Mouse (Mus musculus) intestine, postnatal 0 days (tissue): Measurements from ENCODE around the gene Gm26657. TPM values are rescaled to one million over a fixed set of nuclear protein-coding genes. Genes with fewer than 3 reads are reported as not detected.

ENCODE experiments used
- ATAC-seq: fragments of 200-750 bp; cut with Nextera tagmentation; 2 replicates; pipeline ENCODE4 v1.8.0; 2017; ENCODE audit warnings: mild to moderate bottlenecking, moderate TSS enrichment, moderate library complexity
- H3K27ac ChIP-seq: fragments of 300-500 bp; sonication (generic); 2 replicates; pipeline ENCODE4 v1.5.1; 2014; ENCODE audit warnings: mild to moderate bottlenecking, low read depth, low read length, moderate library complexity
- H3K27me3 ChIP-seq: fragments of 300-500 bp; sonication (generic); replicated peaks from 2 replicates; pipeline ENCODE4 v1.6.1; 2014; ENCODE audit warnings: low read length, mixed read lengths; ENCODE audit not compliant: control insufficient read depth, insufficient read depth
- H3K36me3 ChIP-seq: fragments of 300-500 bp; sonication (generic); 2 replicates; pipeline ENCODE4 v1.6.1; 2014; ENCODE audit warnings: mild to moderate bottlenecking, moderate library complexity; ENCODE audit not compliant: control insufficient read depth, insufficient read depth
- H3K4me1 ChIP-seq: fragments of 300-500 bp; sonication (generic); replicated peaks from 2 replicates; pipeline ENCODE4 v1.6.1; 2014; ENCODE audit warnings: antibody characterized with exemption, low read length, mixed read lengths; ENCODE audit not compliant: control insufficient read depth, insufficient read depth
- H3K4me2 ChIP-seq: fragments of 300-500 bp; sonication (generic); replicated peaks from 2 replicates; pipeline ENCODE4 v1.6.1; 2014; ENCODE audit warnings: low read depth, mild to moderate bottlenecking, moderate library complexity
- H3K4me3 ChIP-seq: fragments of 300-500 bp; sonication (generic); 2 replicates; pipeline ENCODE4 v1.5.1; 2014; ENCODE audit warnings: low read depth, low read length
- H3K9ac ChIP-seq: fragments of 300-500 bp; sonication (generic); 2 replicates; pipeline ENCODE4 v1.6.1; 2014; ENCODE audit warnings: mild to moderate bottlenecking, low read depth, low read length
- H3K9me3 ChIP-seq: fragments of 300-500 bp; sonication (generic); 2 replicates; pipeline ENCODE4 v1.6.1; 2016; ENCODE audit warnings: mixed run types; ENCODE audit not compliant: control insufficient read depth
- CTCF ChIP-seq: sonication (generic); IDR thresholded peaks from 2 replicates; pipeline ENCODE4 v1.5.1; 2016; ENCODE audit warnings: low read depth, mild to moderate bottlenecking, control low read depth, antibody characterized with exemption, moderate library complexity
- WGBS: fragments of 180-500 bp; shearing (Covaris S2); extraction: QIAGEN DNeasy Blood & Tissue Kit; methylation state at CpG from one replicate; pipeline ENCODE4 v1.1.7; 2014; 5-methylcytosine and 5-hydroxymethylcytosine counted together
- polyA plus RNA-seq: library from polyadenylated mRNA; unstranded; fragments of >200 nt; fragmentation: Nextera tagmentation; extraction: Ambion mirVana; gene quantifications from 2 replicates; pipeline ENCODE4 v1.2.1, GENCODE M21; 2015

The Gm26657 gene
- polyA plus RNA-seq, 1 experiment from 2014 or later = not detected

DNA sequence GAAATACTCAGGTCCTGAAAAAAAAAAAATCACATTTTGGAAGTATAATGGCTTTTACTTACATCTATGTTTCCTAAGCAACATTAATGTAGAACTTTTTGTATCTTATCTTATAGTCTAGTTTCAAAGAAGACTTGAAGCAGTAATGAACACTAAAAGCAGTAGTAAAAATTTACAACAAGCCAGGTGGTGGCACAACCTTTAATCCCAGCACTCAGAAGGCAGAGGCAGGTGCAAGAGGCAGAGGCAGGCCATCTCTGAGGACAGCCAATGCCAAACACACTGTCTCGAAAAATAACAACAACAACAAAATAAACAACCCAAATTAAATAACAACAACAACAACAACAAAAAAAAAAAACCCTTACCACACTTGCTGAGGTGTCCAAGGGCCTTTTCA lies 31.2 kb downstream of the Gm26657 start:
- no peak overlapping the region for H3K9ac ChIP-seq
- H3K4me1 ChIP-seq = 0 out of 2 replicates have a peak, but pooled peaks cover 9% of the 10 kb centered on the region
- no peak overlapping the region for H3K4me2 ChIP-seq
- no peaks in the 10 kb centered on the region for H3K9me3 ChIP-seq
- H3K36me3 ChIP-seq = peaks cover 63% of the 10 kb centered on the region
- WGBS = 32% methylated on average over 1 of the region's 1 CpGs
- TF ChIP-seq CTCF = no peak
- H3K27me3 ChIP-seq = no peaks in the 10 kb centered on the region
- H3K4me3 ChIP-seq = no peak overlapping the region
- peak; percentile 78 for ATAC-seq
- H3K27ac ChIP-seq = no peak overlapping the region

Other genes starting within 250 kb of the Gm26657 start
- gene Actl7b, start 1.4 kb downstream of the Gm26657 start, polyA plus RNA-seq = not detected in 2 replicates
- gene Actl7a, start 3.3 kb downstream of the Gm26657 start, polyA plus RNA-seq = not detected in 2 replicates
- 9.7 and 10.2 TPM in 2 replicates for gene Elp1, start 62.3 kb downstream of the Gm26657 start, polyA plus RNA-seq
- gene Fam206a, start 62.3 kb downstream of the Gm26657 start, polyA plus RNA-seq = 3.7 and 5.1 TPM in 2 replicates
- 9.7 and 10.1 TPM in 2 replicates for gene Ctnnal1, start 125.1 kb downstream of the Gm26657 start, polyA plus RNA-seq
- gene Tmem245, start 207.4 kb downstream of the Gm26657 start, polyA plus RNA-seq = 3.3 and 3.6 TPM in 2 replicates